Comparison of ENCODE assay signal across 14 mouse cellular contexts in genomic region chr9:96953443-96953842, GRCm38 (mm10).
DNase-seq lines count a peak whose midpoint lies in the region; ATAC-seq and TF ChIP-seq lines count a peak whose summit lies in the region.
"Had no signal": no experiment of that assay in that cellular context is flagged by ENCODE, and none has a peak within 500 bp of the region (broad histone marks: within the 10 kb centered on the region; RNA-seq: fewer than 3 reads in every experiment).

No protein-coding gene starts in this region.

- no peaks in the 10 kb centered on the region for H3K36me3 ChIP-seq in heart, embryonic 10.5 days
- no peaks in the 10 kb centered on the region for H3K36me3 ChIP-seq in intestine, embryonic 15.5 days
- H3K36me3 ChIP-seq in intestine, embryonic 16.5 days (ENCODE audit: control insufficient read depth, insufficient read depth, low read length) = no peaks in the 10 kb centered on the region
- H3K36me3 ChIP-seq in forebrain, embryonic 11.5 days (ENCODE audit: control insufficient read depth, insufficient read depth, low read length) = no peaks in the 10 kb centered on the region
- H3K36me3 ChIP-seq: lung, embryonic 15.5 days had no signal

- no peak overlapping the region for H3K4me3 ChIP-seq in heart, embryonic 10.5 days
- H3K4me3 ChIP-seq in intestine, embryonic 15.5 days (replicated peaks) = no peak overlapping the region
- no peak overlapping the region for H3K4me3 ChIP-seq in intestine, embryonic 16.5 days (ENCODE audit: low read length)
- H3K4me3 ChIP-seq in cerebellum, adult 2 months (replicated peaks; ENCODE audit: insufficient read depth, low read depth, low read length) = no peak overlapping the region
- no peak overlapping the region for H3K4me3 ChIP-seq in forebrain, embryonic 11.5 days (ENCODE audit: low read depth, low read length)
- H3K4me3 ChIP-seq: lung, embryonic 15.5 days had no signal

- H3K9ac ChIP-seq in intestine, embryonic 15.5 days = no peak overlapping the region
- H3K9ac ChIP-seq in intestine, embryonic 16.5 days (ENCODE audit: low read depth, low read length) = no peak overlapping the region
- H3K9ac ChIP-seq in forebrain, embryonic 11.5 days (ENCODE audit: low read length) = no peak overlapping the region
- H3K9ac ChIP-seq: lung, embryonic 15.5 days had no signal

- ATAC-seq in intestine, embryonic 15.5 days = no peak
- no peak for ATAC-seq in intestine, embryonic 16.5 days
- ATAC-seq in megakaryocyte, adult 5-6 weeks (ENCODE audit: poor library complexity, severe bottlenecking) = peak; percentile 20; the same call in 1 of the 2 replicates
- ATAC-seq in forebrain, embryonic 11.5 days (replicated peaks; ENCODE audit: low FRiP score) = no peak

- no peaks in the 10 kb centered on the region for H3K27me3 ChIP-seq in heart, embryonic 10.5 days (ENCODE audit: insufficient read depth, poor library complexity, severe bottlenecking)
- H3K27me3 ChIP-seq in intestine, embryonic 15.5 days (replicated peaks) = no peaks in the 10 kb centered on the region
- no peaks in the 10 kb centered on the region for H3K27me3 ChIP-seq in intestine, embryonic 16.5 days (replicated peaks; ENCODE audit: control insufficient read depth, insufficient read depth, low read length)
- H3K27me3 ChIP-seq in cerebellum, adult 2 months (ENCODE audit: control insufficient read depth, insufficient read depth, low read length) = no peaks in the 10 kb centered on the region
- no peaks in the 10 kb centered on the region for H3K27me3 ChIP-seq in forebrain, embryonic 11.5 days (ENCODE audit: control insufficient read depth, insufficient read depth, low read length)

- TF ChIP-seq POLR2A in cerebellum, adult 2 months (IDR thresholded peaks at IDR 0.05; ENCODE audit: borderline replicate concordance, insufficient read depth, low read length) = no peak

- no peak overlapping the region for H3K4me2 ChIP-seq in intestine, embryonic 15.5 days (replicated peaks)
- no peak overlapping the region for H3K4me2 ChIP-seq in intestine, embryonic 16.5 days (ENCODE audit: low read depth, low read length)
- no peak overlapping the region for H3K4me2 ChIP-seq in forebrain, embryonic 11.5 days (ENCODE audit: low read depth, low read length, severe bottlenecking)
- H3K4me2 ChIP-seq: lung, embryonic 15.5 days had no signal

- H3K9me3 ChIP-seq in heart, embryonic 10.5 days = no peaks in the 10 kb centered on the region
- H3K9me3 ChIP-seq in intestine, embryonic 15.5 days = no peaks in the 10 kb centered on the region
- no peaks in the 10 kb centered on the region for H3K9me3 ChIP-seq in intestine, embryonic 16.5 days (ENCODE audit: control insufficient read depth, low read length)
- no peaks in the 10 kb centered on the region for H3K9me3 ChIP-seq in forebrain, embryonic 11.5 days (ENCODE audit: control insufficient read depth, low read length)
- H3K9me3 ChIP-seq: lung, embryonic 15.5 days had no signal

- peaks cover 94% of the 10 kb centered on the region for H3K4me1 ChIP-seq in heart, embryonic 10.5 days
- H3K4me1 ChIP-seq in intestine, embryonic 15.5 days (replicated peaks) = peaks cover 34% of the 10 kb centered on the region
- H3K4me1 ChIP-seq in intestine, embryonic 16.5 days (ENCODE audit: control insufficient read depth, insufficient read depth, low read length) = peaks cover 21% of the 10 kb centered on the region; the same call in 1 of the 2 replicates
- no peaks in the 10 kb centered on the region for H3K4me1 ChIP-seq in cerebellum, adult 2 months (ENCODE audit: control insufficient read depth, insufficient read depth, low read length)
- peaks cover 12% of the 10 kb centered on the region for H3K4me1 ChIP-seq in forebrain, embryonic 11.5 days (replicated peaks; ENCODE audit: control insufficient read depth, insufficient read depth, low read length)

- WGBS in heart, embryonic 10.5 days = 71% methylated on average over 8 of the region's 8 CpGs
- WGBS in intestine, embryonic 15.5 days = 77% methylated on average over 8 of the region's 8 CpGs
- 80% methylated on average over 8 of the region's 8 CpGs for WGBS in intestine, embryonic 16.5 days
- 92% methylated on average over 8 of the region's 8 CpGs for WGBS in cerebellum, adult 2 months
- WGBS in forebrain, embryonic 11.5 days = 90% methylated on average over 8 of the region's 8 CpGs

- DNase-seq in heart, embryonic 10.5 days (ENCODE audit: low spot score) = no peak
- DNase-seq in heart, postnatal 4 days = no peak
- peak; percentile 52 to 71 for DNase-seq in thymus, postnatal 36 days
- no peak for DNase-seq in cerebellum, adult 2 months
- DNase-seq in forebrain, embryonic 11.5 days (ENCODE audit: low spot score) = no peak
- DNase-seq: cerebellum, adult 9-10 months; gastrocnemius, postnatal 14 days; kidney, postnatal 10 days; layer of hippocampus, adult 9-11 months; right cerebral cortex, postnatal 4 days had no signal

- no peak for TF ChIP-seq CTCF in cerebellum, adult 2 months (IDR thresholded peaks at IDR 0.05; ENCODE audit: borderline replicate concordance, insufficient read depth, low read depth, low read length)

- peak overlapping the region; percentile 86 for H3K27ac ChIP-seq in heart, embryonic 10.5 days
- H3K27ac ChIP-seq in intestine, embryonic 15.5 days = peak overlapping the region; percentile 45; the same call in 1 of the 2 replicates
- H3K27ac ChIP-seq in intestine, embryonic 16.5 days (ENCODE audit: low read length) = no peak overlapping the region
- no peak overlapping the region for H3K27ac ChIP-seq in cerebellum, adult 2 months (ENCODE audit: insufficient read depth, low read length)
- no peak overlapping the region for H3K27ac ChIP-seq in forebrain, embryonic 11.5 days (ENCODE audit: low read depth, low read length)
- H3K27ac ChIP-seq: lung, embryonic 15.5 days had no signal

Comparison
In these comparisons a context has a peak if more than half of its experiments do, and no peak if none do; other contexts are left out.
1. H3K27ac ChIP-seq: peak in heart, embryonic 10.5 days (single experiment) and intestine, embryonic 15.5 days (single experiment); none in intestine, embryonic 16.5 days (single experiment), cerebellum, adult 2 months (single experiment) and forebrain, embryonic 11.5 days (single experiment).
2. DNase-seq: peak in thymus, postnatal 36 days (2 of 2); none in heart, embryonic 10.5 days (single experiment), heart, postnatal 4 days (single experiment), cerebellum, adult 2 months (0 of 2) and forebrain, embryonic 11.5 days (single experiment).